Mouse (Mus musculus) erythroblast, adult 5-6 weeks (primary cell): ENCODE data around the gene Tk1. TPM values are rescaled to one million over a fixed set of nuclear protein-coding genes. Genes with fewer than 3 reads are reported as not detected.

Source experiments
- ATAC-seq: replicated peaks from 2 replicates; pipeline ENCODE4 v1.8.0; 2016; ENCODE audit warnings: moderate number of reproducible peaks, mild to moderate bottlenecking, moderate TSS enrichment, inconsistent platforms; ENCODE audit not compliant: poor library complexity, low FRiP score, severe bottlenecking
- total RNA-seq, 2 experiments: library from RNA; stranded (forward) in 1 of 2; stranded (reverse) in 1 of 2; fragments of 150-400 nt in 1 of 2; fragments of 200-764, 138-1000 nt in 1 of 2; gene quantifications; 2 replicates each; pipeline versions ENCODE4 v1.2.3 to v1.2.4; 2015 to 2017; ENCODE audit warnings: low replicate concordance in 2 of 2

The Tk1 gene
- total RNA-seq, 2 experiments from 2014 or later = 89.2 to 157 TPM

DNA sequence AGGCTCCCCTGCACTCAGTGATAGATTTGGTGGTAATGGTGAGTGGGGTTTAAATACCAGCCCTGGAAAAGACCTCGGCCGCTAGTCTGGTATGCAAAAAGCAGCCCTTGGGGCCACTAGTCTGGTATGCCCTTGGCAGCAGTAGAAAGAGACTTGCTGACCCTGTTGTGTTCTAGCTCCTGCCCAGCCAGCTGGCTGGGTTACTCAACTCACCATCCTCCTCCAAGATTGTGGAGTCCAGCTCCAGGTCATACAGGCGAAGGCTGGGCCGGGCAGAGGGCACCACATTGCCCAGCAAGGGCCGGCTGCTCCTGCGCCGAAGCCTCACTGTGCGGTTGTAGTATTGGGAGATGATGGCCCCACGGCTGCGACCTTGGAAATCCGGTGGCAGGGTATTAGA, 47.9 kb downstream of the Tk1 start:
- ATAC-seq = no peak

DNA sequence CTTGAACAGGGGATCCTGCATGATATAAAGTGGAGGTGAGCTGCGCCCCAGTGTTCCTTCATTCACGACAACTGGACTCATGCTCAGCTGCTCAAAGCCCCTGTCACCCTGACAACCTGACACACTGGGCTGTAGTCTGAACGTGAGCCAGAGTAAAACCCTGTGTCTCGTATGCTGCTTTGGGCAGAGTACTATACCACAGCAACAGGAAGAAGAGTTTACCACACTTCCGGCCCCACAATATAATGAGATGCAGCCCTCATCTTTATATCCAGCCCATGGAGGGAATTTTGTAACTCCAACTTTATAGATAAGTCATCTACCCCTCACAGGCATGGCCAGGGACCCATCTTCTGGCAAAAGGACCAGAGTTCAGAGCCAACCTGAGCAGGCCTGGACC, 48.8 kb downstream of the Tk1 start:
- no peak for ATAC-seq

- ATAC-seq = no peak
Observed at GRCm38 (mm10) chr11:117776085-117776792, 49.7 kb downstream of the Tk1 start.

DNA sequence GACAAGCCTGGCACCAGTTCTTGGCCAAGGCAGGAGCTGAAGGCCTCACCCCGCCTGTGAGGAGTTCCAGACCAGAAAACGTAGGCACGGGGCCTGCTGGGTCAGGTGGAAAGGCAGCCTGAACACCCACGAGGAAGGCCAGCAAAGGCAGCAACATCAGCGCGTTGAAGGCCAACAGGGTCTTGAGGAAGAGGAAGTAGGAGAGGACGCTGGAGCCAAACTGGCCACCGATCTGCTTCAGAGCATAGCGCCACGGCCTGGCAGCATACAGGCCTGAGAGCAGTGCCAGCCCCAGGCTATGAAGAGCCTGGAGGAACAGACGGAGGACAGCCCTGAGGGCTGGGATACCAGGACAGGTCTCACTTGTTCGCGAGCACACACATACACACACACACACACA, 50.4 kb downstream of the Tk1 start:
- no peak for ATAC-seq

DNA sequence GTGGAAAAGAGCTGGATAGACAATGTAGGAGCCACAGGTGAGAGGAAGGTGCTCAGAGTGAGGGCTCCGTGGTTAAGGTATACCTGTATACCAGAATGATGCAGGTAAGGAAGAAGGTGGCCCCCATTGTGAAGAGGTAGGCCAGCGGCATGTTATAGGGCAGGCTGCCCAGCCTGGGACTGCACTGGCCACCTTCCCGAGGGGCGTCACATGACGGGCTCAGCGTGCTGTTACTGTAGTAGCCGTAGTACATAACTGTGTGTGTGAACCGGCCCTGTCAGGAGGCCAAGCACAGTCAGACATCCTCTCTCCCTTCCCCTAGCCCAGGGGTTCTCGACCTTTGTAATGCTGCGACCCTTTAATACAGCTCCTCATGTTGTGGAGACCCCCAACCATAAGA, 51.0 kb downstream of the Tk1 start:
- no peak for ATAC-seq

GRCm38 (mm10) chr11:117772352-117772751, 53.5 kb downstream of the Tk1 start:
- ATAC-seq = no peak

- no peak for ATAC-seq
Observed at GRCm38 (mm10) chr11:117770407-117770806, 55.5 kb downstream of the Tk1 start.

- no peak for ATAC-seq
Observed at GRCm38 (mm10) chr11:117769683-117770047, 56.2 kb downstream of the Tk1 start.

- no peak for ATAC-seq
Observed at GRCm38 (mm10) chr11:117768725-117769682, 56.9 kb downstream of the Tk1 start.

GRCm38 (mm10) chr11:117766275-117766674, 59.6 kb downstream of the Tk1 start:
- no peak for ATAC-seq

Other genes with a start within 250 kb of the Tk1 start
- 5.6 and 6.9 TPM in 2 replicates for gene Tnrc6c, start 171.8 kb downstream of the Tk1 start, total RNA-seq (2015; ENCODE audit: low replicate concordance)
- 6.3 and 9.5 TPM in 2 replicates for gene Tnrc6c, start 171.8 kb downstream of the Tk1 start, total RNA-seq (2017; ENCODE audit: low replicate concordance)
- 19.8 and 30.7 TPM in 2 replicates for gene Tmc8, start 44.0 kb downstream of the Tk1 start, total RNA-seq (2015; ENCODE audit: low replicate concordance)
- gene Tmc8, start 44.0 kb downstream of the Tk1 start, total RNA-seq (2017; ENCODE audit: low replicate concordance) = 30.9 and 33.7 TPM in 2 replicates
- 199 and 257 TPM in 2 replicates for gene Tmc6, start 43.9 kb downstream of the Tk1 start, total RNA-seq (2015; ENCODE audit: low replicate concordance)
- 83.1 and 204 TPM in 2 replicates for gene Tmc6, start 43.9 kb downstream of the Tk1 start, total RNA-seq (2017; ENCODE audit: low replicate concordance)
- gene 6030468B19Rik, start 28.4 kb downstream of the Tk1 start, total RNA-seq (2015; ENCODE audit: low replicate concordance) = 12.7 and 28.6 TPM in 2 replicates
- 10.6 and 16.1 TPM in 2 replicates for gene 6030468B19Rik, start 28.4 kb downstream of the Tk1 start, total RNA-seq (2017; ENCODE audit: low replicate concordance)
- gene Gm20708, start 16.4 kb downstream of the Tk1 start, total RNA-seq (2015; ENCODE audit: low replicate concordance) = 62.3 and 66.5 TPM in 2 replicates
- gene Gm20708, start 16.4 kb downstream of the Tk1 start, total RNA-seq (2017; ENCODE audit: low replicate concordance) = 31.9 and 39.7 TPM in 2 replicates
- gene Syngr2, start 16.4 kb downstream of the Tk1 start, total RNA-seq (2015; ENCODE audit: low replicate concordance) = 52.9 and 77.2 TPM in 2 replicates
- gene Syngr2, start 16.4 kb downstream of the Tk1 start, total RNA-seq (2017; ENCODE audit: low replicate concordance) = 32.5 and 46.5 TPM in 2 replicates
- 37.0 and 47.3 TPM in 2 replicates for gene Afmid, start 168 bp downstream of the Tk1 start, total RNA-seq (2015; ENCODE audit: low replicate concordance)
- gene Afmid, start 168 bp downstream of the Tk1 start, total RNA-seq (2017; ENCODE audit: low replicate concordance) = 67.8 and 81.4 TPM in 2 replicates
- gene Birc5, start 23.2 kb upstream of the Tk1 start, total RNA-seq (2015; ENCODE audit: low replicate concordance) = 83.4 and 115 TPM in 2 replicates
- 178 and 180 TPM in 2 replicates for gene Birc5, start 23.2 kb upstream of the Tk1 start, total RNA-seq (2017; ENCODE audit: low replicate concordance)
- gene Tmem235, start 34.7 kb upstream of the Tk1 start, total RNA-seq (2015; ENCODE audit: low replicate concordance) = not detected in 2 replicates
- not detected in 2 replicates for gene Tmem235, start 34.7 kb upstream of the Tk1 start, total RNA-seq (2017; ENCODE audit: low replicate concordance)
- not detected in 2 replicates for gene Tha1, start 47.4 kb upstream of the Tk1 start, total RNA-seq (2015; ENCODE audit: low replicate concordance)
- gene Tha1, start 47.4 kb upstream of the Tk1 start, total RNA-seq (2017; ENCODE audit: low replicate concordance) = 1.6 TPM in 1 of 2 replicates, not detected in the other
- gene Socs3, start 144.0 kb upstream of the Tk1 start, total RNA-seq (2015; ENCODE audit: low replicate concordance) = 0.19 and 0.42 TPM in 2 replicates
- gene Socs3, start 144.0 kb upstream of the Tk1 start, total RNA-seq (2017; ENCODE audit: low replicate concordance) = 1.3 and 1.5 TPM in 2 replicates
- gene Pgs1, start 160.2 kb upstream of the Tk1 start, total RNA-seq (2015; ENCODE audit: low replicate concordance) = 9.2 and 14.6 TPM in 2 replicates
- gene Pgs1, start 160.2 kb upstream of the Tk1 start, total RNA-seq (2017; ENCODE audit: low replicate concordance) = 20.8 and 32.9 TPM in 2 replicates